Mouse (Mus musculus) kidney, adult 2 months (tissue): ENCODE results near the gene Cysrt1.

Source experiments
- CTCF ChIP-seq: fragments of 200-500 bp; conservative IDR thresholded peaks from 2 replicates; pipeline ENCODE4 v1.5.1; 2011; ENCODE audit warnings: low read depth, mild to moderate bottlenecking, control low read depth, low read length, moderate library complexity, mixed read lengths; ENCODE audit not compliant: insufficient read depth, insufficient read length
- POLR2A ChIP-seq: fragments of 200-500 bp; IDR thresholded peaks from one replicate; pipeline ENCODE4 v1.6.1; 2011; ENCODE audit warnings: low read depth, low read length, control low read depth

- TF ChIP-seq POLR2A (no peak), CTCF (no peak)
Measured at GRCm38 (mm10) chr2:25214444-25214843, 27.8 kb downstream of the Cysrt1 start, which contains the start of gene Stpg3.
